Mouse (Mus musculus): ENCODE data around the gene Cbfa2t2.
"Not testable (repeated sequence)": the region's sequence is repeated elsewhere in the genome, so short reads cannot be mapped to it uniquely, and the experiment has no call there.

Gene Cbfa2t2

GRCm38 (mm10) chr2:154454605-154455004 is 18.3 kb downstream of the Cbfa2t2 start:
- in situ Hi-C loops (cut with MboI; ENCODE audit: low pct_unique_long_range_greater_than_20kb in 1 of 2, low sequenced_read_pairs in 2 of 2, unreplicated experiment in 1 of 2): no loop called here

- in situ Hi-C loops (cut with MboI; ENCODE audit: low pct_unique_long_range_greater_than_20kb in 1 of 2, low sequenced_read_pairs in 2 of 2, unreplicated experiment in 1 of 2): no loop called here
Observed at GRCm38 (mm10) chr2:154455776-154456175, 19.5 kb downstream of the Cbfa2t2 start.

- in situ Hi-C loops (cut with MboI; ENCODE audit: low pct_unique_long_range_greater_than_20kb in 1 of 2, low sequenced_read_pairs in 2 of 2, unreplicated experiment in 1 of 2): no loop called here
Observed at GRCm38 (mm10) chr2:154456621-154457020, 20.3 kb downstream of the Cbfa2t2 start.

GRCm38 (mm10) chr2:154459262-154459661 is 23.0 kb downstream of the Cbfa2t2 start:
- in situ Hi-C loops (cut with MboI; ENCODE audit: low pct_unique_long_range_greater_than_20kb in 1 of 2, low sequenced_read_pairs in 2 of 2, unreplicated experiment in 1 of 2): no loop called here

- in situ Hi-C loops (cut with MboI; ENCODE audit: low pct_unique_long_range_greater_than_20kb in 1 of 2, low sequenced_read_pairs in 2 of 2, unreplicated experiment in 1 of 2): no loop called here
Observed at GRCm38 (mm10) chr2:154459851-154460250, 23.6 kb downstream of the Cbfa2t2 start.

- in situ Hi-C loops (cut with MboI; ENCODE audit: low pct_unique_long_range_greater_than_20kb in 1 of 2, low sequenced_read_pairs in 2 of 2, unreplicated experiment in 1 of 2): no loop called here
Observed at GRCm38 (mm10) chr2:154463621-154464198, 27.4 kb downstream of the Cbfa2t2 start.

- in situ Hi-C loops (cut with MboI; ENCODE audit: low pct_unique_long_range_greater_than_20kb in 1 of 2, low sequenced_read_pairs in 2 of 2, unreplicated experiment in 1 of 2): no loop called here
Observed at GRCm38 (mm10) chr2:154465914-154466335, 29.6 kb downstream of the Cbfa2t2 start.

- in situ Hi-C loops (cut with MboI; ENCODE audit: low pct_unique_long_range_greater_than_20kb in 1 of 2, low sequenced_read_pairs in 2 of 2, unreplicated experiment in 1 of 2): no loop called here
Observed at GRCm38 (mm10) chr2:154467139-154467538, 30.9 kb downstream of the Cbfa2t2 start.

GRCm38 (mm10) chr2:154474251-154475061 is 38.2 kb downstream of the Cbfa2t2 start:
- in situ Hi-C loops (cut with MboI; ENCODE audit: low pct_unique_long_range_greater_than_20kb in 1 of 2, low sequenced_read_pairs in 2 of 2, unreplicated experiment in 1 of 2): no loop called here

GRCm38 (mm10) chr2:154475062-154475349 is 38.7 kb downstream of the Cbfa2t2 start:
- in situ Hi-C loops (cut with MboI; ENCODE audit: low pct_unique_long_range_greater_than_20kb in 1 of 2, low sequenced_read_pairs in 2 of 2, unreplicated experiment in 1 of 2): no loop called here

- in situ Hi-C loops (cut with MboI; ENCODE audit: low pct_unique_long_range_greater_than_20kb in 1 of 2, low sequenced_read_pairs in 2 of 2, unreplicated experiment in 1 of 2): no loop called here
Observed at GRCm38 (mm10) chr2:154475861-154476260, 39.6 kb downstream of the Cbfa2t2 start.

- in situ Hi-C loops (cut with MboI; ENCODE audit: low pct_unique_long_range_greater_than_20kb in 1 of 2, low sequenced_read_pairs in 2 of 2, unreplicated experiment in 1 of 2): no loop called here
Observed at GRCm38 (mm10) chr2:154477028-154477427, 40.7 kb downstream of the Cbfa2t2 start.

- in situ Hi-C loops (cut with MboI; ENCODE audit: low pct_unique_long_range_greater_than_20kb in 1 of 2, low sequenced_read_pairs in 2 of 2, unreplicated experiment in 1 of 2): no loop called here
Observed at GRCm38 (mm10) chr2:154491788-154492187, 55.5 kb downstream of the Cbfa2t2 start.

GRCm38 (mm10) chr2:154493559-154493958 is 57.3 kb downstream of the Cbfa2t2 start:
- in situ Hi-C loops (cut with MboI; ENCODE audit: low pct_unique_long_range_greater_than_20kb in 1 of 2, low sequenced_read_pairs in 2 of 2, unreplicated experiment in 1 of 2): not testable (repeated sequence)

GRCm38 (mm10) chr2:154495021-154495420 is 58.7 kb downstream of the Cbfa2t2 start:
- in situ Hi-C loops (cut with MboI; ENCODE audit: low pct_unique_long_range_greater_than_20kb in 1 of 2, low sequenced_read_pairs in 2 of 2, unreplicated experiment in 1 of 2): no loop called here

- in situ Hi-C loops (cut with MboI; ENCODE audit: low pct_unique_long_range_greater_than_20kb in 1 of 2, low sequenced_read_pairs in 2 of 2, unreplicated experiment in 1 of 2): no loop called here
Observed at GRCm38 (mm10) chr2:154498571-154498970, 62.3 kb downstream of the Cbfa2t2 start.

- in situ Hi-C loops (cut with MboI; ENCODE audit: low pct_unique_long_range_greater_than_20kb in 1 of 2, low sequenced_read_pairs in 2 of 2, unreplicated experiment in 1 of 2): no loop called here
Observed at GRCm38 (mm10) chr2:154499717-154500247, 63.5 kb downstream of the Cbfa2t2 start.

GRCm38 (mm10) chr2:154500758-154501157 is 64.5 kb downstream of the Cbfa2t2 start:
- in situ Hi-C loops (cut with MboI; ENCODE audit: low pct_unique_long_range_greater_than_20kb in 1 of 2, low sequenced_read_pairs in 2 of 2, unreplicated experiment in 1 of 2): no loop called here

GRCm38 (mm10) chr2:154507076-154507475 is 70.8 kb downstream of the Cbfa2t2 start:
- in situ Hi-C loops (cut with MboI; ENCODE audit: low pct_unique_long_range_greater_than_20kb in 1 of 2, low sequenced_read_pairs in 2 of 2, unreplicated experiment in 1 of 2): no loop called here
